Mouse (Mus musculus): Measurements from ENCODE around the gene Scd2.
"Not testable (repeated sequence)": the region's sequence is repeated elsewhere in the genome, so short reads cannot be mapped to it uniquely, and the experiment has no call there.

Gene Scd2

GRCm38 (mm10) chr19:44297068-44297760 lies 3.7 kb downstream of the Scd2 start:
- DNase-seq (ENCODE audit: low read depth, low spot score): no peak

- DNase-seq (ENCODE audit: low read depth, low spot score): no peak
These were observed 4.4 kb downstream of the Scd2 start for GRCm38 (mm10) chr19:44297862-44298261.

- no peak for DNase-seq (ENCODE audit: low read depth, low spot score)
These were observed 5.6 kb downstream of the Scd2 start for GRCm38 (mm10) chr19:44299078-44299477.

- DNase-seq (ENCODE audit: low read depth, low spot score): no peak
These were observed 6.4 kb downstream of the Scd2 start for GRCm38 (mm10) chr19:44299902-44300301.

GRCm38 (mm10) chr19:44300520-44300919 lies 7.0 kb downstream of the Scd2 start:
- no peak for DNase-seq (ENCODE audit: low read depth, low spot score)

- no peak for DNase-seq (ENCODE audit: low read depth, low spot score)
These were observed 7.7 kb downstream of the Scd2 start for GRCm38 (mm10) chr19:44301176-44301575.

- no peak for DNase-seq (ENCODE audit: low read depth, low spot score)
These were observed 8.3 kb downstream of the Scd2 start for GRCm38 (mm10) chr19:44301671-44302305.

- no peak for DNase-seq (ENCODE audit: low read depth, low spot score)
These were observed 9.4 kb downstream of the Scd2 start for GRCm38 (mm10) chr19:44302901-44303300.

GRCm38 (mm10) chr19:44303502-44303901 lies 10.0 kb downstream of the Scd2 start:
- DNase-seq (ENCODE audit: low read depth, low spot score): no peak

GRCm38 (mm10) chr19:44304419-44304818 lies 10.9 kb downstream of the Scd2 start:
- no peak for DNase-seq (ENCODE audit: low read depth, low spot score)

- no peak for DNase-seq (ENCODE audit: low read depth, low spot score)
These were observed 11.5 kb downstream of the Scd2 start for GRCm38 (mm10) chr19:44304851-44305510.

- DNase-seq (ENCODE audit: low read depth, low spot score): no peak
These were observed 12.2 kb downstream of the Scd2 start for GRCm38 (mm10) chr19:44305701-44306100.

- DNase-seq (ENCODE audit: low read depth, low spot score): no peak
These were observed 12.7 kb downstream of the Scd2 start for GRCm38 (mm10) chr19:44306171-44306570.

GRCm38 (mm10) chr19:44307101-44307914 lies 13.8 kb downstream of the Scd2 start:
- DNase-seq (ENCODE audit: low read depth, low spot score): no peak

- DNase-seq (ENCODE audit: low read depth, low spot score): no peak
These were observed 14.5 kb downstream of the Scd2 start for GRCm38 (mm10) chr19:44307915-44308470.

GRCm38 (mm10) chr19:44308611-44309246 lies 15.3 kb downstream of the Scd2 start:
- DNase-seq (ENCODE audit: low read depth, low spot score): no peak

GRCm38 (mm10) chr19:44309351-44310154 lies 16.1 kb downstream of the Scd2 start:
- DNase-seq (ENCODE audit: low read depth, low spot score): no peak

- not testable (repeated sequence) for DNase-seq (ENCODE audit: low read depth, low spot score)
These were observed 16.7 kb downstream of the Scd2 start for GRCm38 (mm10) chr19:44310155-44310575.

- no peak for DNase-seq (ENCODE audit: low read depth, low spot score)
These were observed 17.3 kb downstream of the Scd2 start for GRCm38 (mm10) chr19:44310814-44311213.

GRCm38 (mm10) chr19:44311306-44312006 lies 18.0 kb downstream of the Scd2 start:
- DNase-seq (ENCODE audit: low read depth, low spot score): no peak
